Mouse (Mus musculus) left cerebral cortex, postnatal 4 days (tissue): ENCODE data around the gene Obp2b. TPM values are rescaled to one million over a fixed set of nuclear protein-coding genes. Genes with fewer than 3 reads are reported as not detected.
"Not testable (repeated sequence)": the region's sequence is repeated elsewhere in the genome, so short reads cannot be mapped to it uniquely, and the experiment has no call there.

ENCODE experiments used
- DNase-seq: peaks from one replicate; pipeline ENCODE4 v3.0.0-alpha.2; 2022
- intact Hi-C: fragments of 180-260 bp; cut with DNase I; formaldehyde crosslinking; loops from one replicate; pipeline ENCODE4 v1.15.1; 2025
- total RNA-seq, 2 experiments: library from RNA; stranded (reverse); gene quantifications; 2 replicates each; pipeline ENCODE4 v1.2.3; 2021

Obp2b gene
- not detected for total RNA-seq

GRCm38 (mm10) chr2:25736709-25737108, at the start of gene Obp2b:
Obp2b (plus strand) TSS chr2:25737009.
- intact Hi-C loops, DNase-seq: not testable (repeated sequence)

GRCm38 (mm10) chr2:25694605-25695004, 42.2 kb upstream of the Obp2b start:
- intact Hi-C loops, result no loop called here
- peak; percentile 64 for DNase-seq

GRCm38 (mm10) chr2:25696951-25697350, 39.9 kb upstream of the Obp2b start:
- intact Hi-C loops, result no loop called here
- no peak for DNase-seq

DNA sequence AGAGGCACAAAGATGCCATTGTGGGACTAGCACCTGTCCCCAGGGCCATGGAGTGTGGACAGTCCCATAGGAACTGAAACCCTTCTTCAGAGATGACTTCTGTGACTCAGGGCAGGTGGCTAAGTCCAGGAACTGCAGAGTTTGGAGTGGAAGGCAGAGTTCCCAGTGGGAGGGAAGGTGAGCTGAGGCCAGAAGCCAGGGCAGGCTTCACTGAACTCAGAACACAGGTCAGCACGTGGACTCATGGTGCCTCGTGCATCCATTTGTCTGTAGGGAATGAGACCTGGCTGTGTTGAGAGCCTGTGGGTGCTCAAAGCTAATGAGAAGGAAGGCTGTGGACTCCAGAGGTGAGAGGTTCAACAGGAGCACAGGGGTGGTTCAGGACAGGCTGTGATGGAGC, 38.1 kb upstream of the Obp2b start:
- DNase-seq, result no peak
- intact Hi-C loops, result no loop called here

- intact Hi-C loops, DNase-seq: not testable (repeated sequence)
These were observed 37.1 kb upstream of the Obp2b start, which contains the start of gene Obp2a for GRCm38 (mm10) chr2:25699743-25700142. Obp2a (plus strand) TSS chr2:25700043.

GRCm38 (mm10) chr2:25701001-25701400, 35.8 kb upstream of the Obp2b start:
- DNase-seq, result no peak
- intact Hi-C loops, result no loop called here

GRCm38 (mm10) chr2:25703706-25704105, 33.1 kb upstream of the Obp2b start:
- intact Hi-C loops, result no loop called here
- DNase-seq, result no peak

DNA sequence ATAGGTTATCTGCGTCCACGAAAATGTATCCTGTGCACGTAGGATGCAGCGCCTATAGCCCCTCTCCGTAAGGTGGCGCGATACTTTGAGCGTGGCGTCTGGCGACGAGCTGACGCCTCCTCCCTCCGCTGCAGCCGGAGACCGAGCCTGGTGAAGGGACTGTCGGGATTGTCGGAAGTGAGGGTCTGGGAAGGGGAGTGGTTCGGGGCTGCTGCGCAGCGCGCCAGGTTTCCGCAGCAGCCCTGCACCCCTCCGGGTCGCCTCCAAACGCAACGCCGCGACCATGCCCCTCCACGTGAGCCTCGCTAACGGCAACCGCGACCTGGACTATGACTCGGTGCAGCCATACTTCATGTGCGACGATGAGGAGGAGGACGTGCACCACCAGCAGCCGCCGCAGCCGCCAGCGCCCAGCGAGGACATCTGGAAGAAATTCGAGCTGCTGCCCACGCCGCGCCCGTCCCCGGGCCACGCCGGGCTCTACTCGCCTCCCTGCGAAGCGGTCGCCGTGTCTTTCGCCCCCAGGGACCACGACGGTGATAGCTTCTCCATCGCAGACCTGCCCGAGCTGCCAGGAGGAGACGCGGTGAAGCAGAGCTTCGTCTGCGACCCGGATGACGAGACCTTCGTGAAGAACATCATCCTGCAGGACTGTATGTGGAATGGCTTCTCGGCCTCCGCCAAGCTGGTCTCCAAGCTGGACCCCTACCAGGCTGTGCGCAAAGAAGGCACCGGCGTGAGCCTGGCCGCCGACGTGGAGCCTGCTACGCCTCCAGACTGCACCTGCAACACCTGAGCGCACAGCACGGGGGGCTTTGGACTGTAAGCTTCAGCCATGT, 29.9 kb upstream of the Obp2b start, which contains the start of gene Bmyc:
Gene Bmyc (plus strand): TSS at position 97 of the 839 bp plus-strand sequence.
- peak; percentile 90 for DNase-seq
- intact Hi-C loops, result no loop called here

DNA sequence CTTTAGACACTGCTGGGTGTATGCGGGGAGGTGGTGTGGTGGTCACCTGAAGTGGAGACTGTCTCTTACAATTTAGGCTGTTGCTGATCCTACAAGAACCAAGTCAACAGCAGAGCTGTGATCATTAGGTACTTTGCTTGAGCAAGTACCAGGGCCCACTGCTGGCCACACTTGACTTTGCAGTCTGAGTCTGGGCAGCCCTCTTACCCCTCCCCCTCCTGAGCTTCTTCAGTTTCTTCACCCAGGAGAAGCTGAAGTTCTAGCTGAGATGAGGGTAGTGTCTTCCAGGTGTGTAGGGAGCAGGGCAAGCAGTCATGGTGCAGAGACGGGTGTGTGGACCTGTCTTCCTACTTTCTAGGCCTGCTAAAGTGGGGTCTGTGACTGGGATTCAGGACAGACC, 28.7 kb upstream of the Obp2b start:
- intact Hi-C loops, result no loop called here

GRCm38 (mm10) chr2:25709056-25709455, 27.8 kb upstream of the Obp2b start:
- DNase-seq, intact Hi-C loops: not testable (repeated sequence)

More for the DNA sequence above, 28.7 kb upstream of the Obp2b start:
- DNase-seq, result peak; percentile 56

- DNase-seq, intact Hi-C loops: not testable (repeated sequence)
These were observed 27.0 kb upstream of the Obp2b start for GRCm38 (mm10) chr2:25709791-25710190.

DNA sequence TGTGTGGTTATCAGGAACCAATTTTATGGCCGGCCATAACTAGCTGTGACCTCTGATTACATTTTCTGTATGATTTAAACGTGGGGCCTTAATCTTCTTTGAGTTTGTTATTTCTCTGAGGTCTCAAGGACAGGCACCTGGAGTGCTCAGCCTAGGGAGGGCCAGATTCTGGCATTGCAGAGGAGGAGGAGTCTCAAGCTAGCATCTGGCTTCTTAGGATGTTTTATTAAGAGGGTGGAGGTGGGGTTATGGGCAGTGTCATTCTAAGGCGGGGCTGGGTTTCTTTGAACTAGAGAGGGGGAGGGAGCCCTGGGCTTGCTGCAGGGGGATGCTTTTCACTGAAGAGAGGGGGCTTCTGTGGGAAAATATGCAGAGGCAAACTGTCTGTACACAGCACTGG, 25.2 kb upstream of the Obp2b start:
- intact Hi-C loops, DNase-seq: not testable (repeated sequence)

DNA sequence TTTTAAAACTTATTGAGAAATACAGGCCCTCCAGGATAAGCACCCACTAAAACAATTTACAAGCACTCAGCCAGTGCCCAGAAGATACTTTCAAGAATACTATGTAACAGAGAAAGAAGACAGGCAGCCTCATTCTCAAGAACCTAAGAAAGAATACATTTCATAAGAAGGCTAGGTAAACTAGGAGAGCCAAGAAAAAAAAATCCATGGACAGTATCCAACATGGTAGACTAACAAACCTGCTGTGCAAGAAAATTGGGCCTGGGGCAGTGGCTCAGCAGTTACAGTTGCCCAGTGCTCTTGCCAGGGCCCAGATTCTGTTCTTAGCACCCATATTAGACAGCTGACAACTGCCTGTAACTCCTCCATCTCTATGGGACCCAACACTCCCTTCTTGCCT, 19.6 kb upstream of the Obp2b start:
- intact Hi-C loops, result no loop called here
- DNase-seq, result no peak

GRCm38 (mm10) chr2:25733199-25733930, 3.4 kb upstream of the Obp2b start:
- intact Hi-C loops, result no loop called here
- no peak for DNase-seq

DNA sequence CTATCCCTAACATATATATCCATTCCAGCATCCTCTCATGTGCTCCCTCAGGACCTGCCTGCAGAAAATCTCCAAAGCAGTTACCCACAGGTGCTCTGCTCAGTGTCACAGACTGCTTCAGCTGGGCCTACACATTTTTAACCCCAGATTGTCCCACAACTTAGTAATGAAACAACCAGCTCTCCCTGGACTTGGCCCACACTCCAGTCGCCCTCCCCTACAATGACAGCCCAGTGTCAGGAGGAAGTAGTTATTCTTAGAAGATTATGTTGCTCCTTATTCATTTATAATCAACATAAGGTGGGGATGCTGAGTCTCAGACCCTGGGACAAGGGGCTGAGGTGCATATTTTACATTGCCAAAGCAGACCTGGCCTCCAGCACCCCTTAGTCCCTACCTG, 4.9 kb downstream of the Obp2b start:
- DNase-seq, result no peak
- intact Hi-C loops, result no loop called here

DNA sequence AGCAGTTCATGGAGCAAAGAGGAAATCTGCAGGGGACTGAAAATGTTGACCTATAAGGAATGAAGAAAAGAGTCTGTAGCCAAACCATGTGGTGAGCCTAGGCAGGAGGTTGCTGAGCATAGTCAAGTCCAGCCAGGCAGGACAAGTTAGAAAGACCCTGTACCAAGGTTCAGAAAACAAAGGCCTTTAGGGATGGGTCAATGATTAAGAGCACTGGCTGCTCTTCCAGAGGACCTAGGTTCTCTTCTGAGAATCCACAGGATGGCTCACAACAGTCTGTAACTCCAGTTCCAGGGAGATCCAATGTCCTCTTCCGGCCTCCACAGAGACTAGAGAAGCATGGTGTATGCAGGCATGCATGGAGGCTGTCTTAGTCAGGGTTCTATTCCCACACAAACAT, 17.4 kb downstream of the Obp2b start:
- intact Hi-C loops, result no loop called here
- DNase-seq, result no peak

DNA sequence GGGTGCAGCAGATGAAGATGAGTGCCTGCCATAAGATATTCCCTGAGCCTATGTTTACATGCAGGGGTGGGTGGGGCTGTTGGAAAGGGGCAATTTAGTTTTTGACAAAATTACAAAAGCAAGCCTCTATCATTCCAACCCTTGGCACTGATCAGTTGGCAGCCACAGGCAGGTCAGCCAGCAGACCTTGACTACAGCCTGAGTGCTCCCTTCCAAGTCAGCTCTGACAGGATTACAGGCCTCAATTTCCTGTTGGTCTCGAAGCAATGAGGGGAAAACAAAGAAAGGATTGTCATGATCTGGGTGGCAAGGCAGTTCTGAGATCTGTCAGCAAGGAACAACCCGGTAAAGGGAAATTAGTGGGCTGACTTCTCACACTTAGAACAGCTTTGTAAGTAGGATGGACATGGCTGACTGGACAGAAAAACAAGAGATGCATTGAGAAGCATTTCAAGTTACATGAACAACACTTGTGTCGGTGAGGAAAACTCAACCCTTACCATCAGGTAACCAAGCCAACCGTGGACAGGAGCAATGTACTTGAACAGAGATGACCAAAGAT, 21.3 kb downstream of the Obp2b start:
- intact Hi-C loops, result no loop called here
- no peak for DNase-seq

DNA sequence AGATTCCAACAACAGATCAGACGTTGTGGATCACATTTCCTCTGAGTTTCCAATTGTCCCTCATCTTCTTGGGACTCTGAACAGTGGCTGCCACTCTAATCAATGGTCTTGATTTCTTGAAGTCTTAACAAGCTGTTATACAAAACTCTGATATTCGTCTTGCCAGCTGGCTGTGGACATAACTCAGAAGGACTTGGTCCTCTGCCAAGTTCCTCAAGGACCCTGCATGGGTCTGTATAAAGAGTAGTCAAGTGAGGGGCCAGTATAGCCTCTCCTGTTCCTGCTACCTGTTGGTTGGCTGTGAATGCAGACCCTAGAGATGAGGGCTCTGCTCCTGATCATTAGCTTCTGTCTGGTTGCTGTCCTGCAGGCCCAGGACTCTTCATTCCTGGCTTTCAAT, 28.5 kb downstream of the Obp2b start, which contains the start of gene Lcn3:
Gene Lcn3 (plus strand): TSS at position 301 of the 400 bp plus-strand sequence.
- intact Hi-C loops, result no loop called here
- no peak for DNase-seq

DNA sequence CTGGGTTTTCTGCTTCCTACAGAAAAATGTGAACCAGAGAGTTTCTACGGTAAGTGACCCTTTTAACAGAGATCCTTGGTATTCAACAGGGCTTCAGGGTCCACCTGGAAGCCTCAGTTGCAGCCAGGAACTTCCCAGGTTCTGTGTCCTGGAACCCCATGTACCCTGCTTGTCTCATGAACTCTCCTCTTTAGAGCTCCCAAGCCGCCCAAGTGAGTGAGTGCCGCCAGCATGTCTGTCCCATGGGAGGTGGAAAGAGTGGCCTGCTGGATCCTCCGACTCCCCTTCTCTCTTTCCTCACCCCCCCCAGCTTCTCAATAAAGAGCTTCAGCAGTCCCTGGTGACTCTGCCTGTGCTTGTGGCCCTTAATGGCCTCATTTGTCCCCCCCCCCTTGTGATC, 31.0 kb downstream of the Obp2b start:
- no peak for DNase-seq

GRCm38 (mm10) chr2:25773507-25773906, 36.7 kb downstream of the Obp2b start:
- no peak for DNase-seq
- intact Hi-C loops, result no loop called here

More for the DNA sequence above, 31.0 kb downstream of the Obp2b start:
- intact Hi-C loops, result no loop called here

DNA sequence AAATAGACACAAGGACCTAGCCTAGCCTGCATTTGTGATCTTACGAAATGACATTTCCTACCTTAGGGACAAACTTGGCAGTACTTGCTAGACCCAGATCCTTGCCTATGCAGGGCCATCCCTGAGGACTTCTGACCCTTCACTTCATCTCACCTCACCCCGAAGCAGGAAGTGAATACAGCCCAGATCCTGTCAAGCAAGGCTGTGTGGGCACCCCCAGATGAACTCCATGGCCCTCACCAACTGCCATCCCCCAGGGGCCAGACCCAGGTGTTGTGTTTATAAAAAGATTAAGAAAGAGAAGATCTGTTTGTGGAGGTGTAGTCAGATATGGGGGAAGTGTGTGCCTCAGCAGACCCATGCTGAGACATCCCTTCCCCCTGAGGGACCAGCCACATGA, 37.8 kb downstream of the Obp2b start:
- no peak for DNase-seq
- intact Hi-C loops, result no loop called here
